Mouse (Mus musculus): Measurements from ENCODE around the gene Kbtbd2.

- TF ChIP-seq CTCF (IDR thresholded peaks at IDR 0.05; ENCODE audit: low read depth, low read length), result no peak
- no peak for TF ChIP-seq GATA2 (IDR thresholded peaks at IDR 0.05; ENCODE audit: borderline replicate concordance, low read depth, low read length)
- no peak for TF ChIP-seq POLR2AphosphoS5 (IDR thresholded peaks at IDR 0.05; ENCODE audit: insufficient replicate concordance, low read depth, low read length)
These were observed 7.4 kb upstream of the Kbtbd2 start for GRCm38 (mm10) chr6:56805026-56805425.
